In the genomic region with DNA sequence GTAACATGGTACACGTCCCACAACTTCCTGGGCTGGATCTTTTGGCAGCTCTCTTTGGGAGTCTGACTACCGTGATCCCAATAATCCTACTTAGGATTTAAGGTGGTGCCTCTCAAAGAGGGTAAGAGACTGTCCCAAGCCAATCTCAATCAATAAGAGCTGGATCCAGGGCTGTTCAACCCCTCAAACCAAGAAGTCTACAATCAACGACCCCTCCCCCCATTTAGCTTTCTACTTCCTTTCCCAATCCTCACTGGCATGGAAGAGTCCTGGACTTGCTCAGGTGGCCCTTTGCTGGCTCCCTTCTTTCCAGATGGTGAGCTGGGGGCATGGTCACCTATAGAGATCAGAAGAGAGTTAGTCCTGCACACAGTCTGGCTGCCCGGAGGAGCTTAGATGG, we compare ENCODE assay signal across 11 mouse cellular contexts. TPM values are rescaled to one million over a fixed set of nuclear protein-coding genes. Genes with fewer than 3 reads are reported as not detected.
DNase-seq lines count a peak whose midpoint lies in the region; ATAC-seq lines count a peak whose summit lies in the region.
"Had no signal": no experiment of that assay in that cellular context is flagged by ENCODE, and none has a peak within 500 bp of the region (broad histone marks: within the 10 kb centered on the region; RNA-seq: fewer than 3 reads in every experiment).

No protein-coding gene starts in this region.

- 85% methylated on average over 4 of the region's 4 CpGs for WGBS in heart, embryonic 10.5 days
- WGBS in limb, embryonic 11.5 days = 90% methylated on average over 4 of the region's 4 CpGs
- WGBS in neural tube, embryonic 13.5 days = 94% methylated on average over 4 of the region's 4 CpGs

- intact Hi-C loops in heart, postnatal 25 days (cut with DNase I) = loop anchor here (1.0 to 5.0 kb wide), 3 partner anchors 22 to 119 kb away; a partner anchor contains a TSS

- H3K4me3 ChIP-seq in heart, embryonic 10.5 days = peak overlapping the region; percentile 68; the same call in 1 of the 2 replicates
- no peak overlapping the region for H3K4me3 ChIP-seq in limb, embryonic 11.5 days (ENCODE audit: low read depth, low read length)
- peak overlapping the region; percentile 55; the same call in 1 of the 2 replicates for H3K4me3 ChIP-seq in neural tube, embryonic 13.5 days

- H3K4me2 ChIP-seq in limb, embryonic 11.5 days (ENCODE audit: low read depth, severe bottlenecking) = peak overlapping the region; percentile 59; the same call in 1 of the 2 replicates
- peak overlapping the region; percentile 87 for H3K4me2 ChIP-seq in neural tube, embryonic 13.5 days

- H3K9ac ChIP-seq in limb, embryonic 11.5 days (ENCODE audit: low read length) = no peak overlapping the region
- peak overlapping the region; percentile 77; the same call in 1 of the 2 replicates for H3K9ac ChIP-seq in neural tube, embryonic 13.5 days

- peaks cover 50% of the 10 kb centered on the region for H3K36me3 ChIP-seq in heart, embryonic 10.5 days
- peaks cover 10% of the 10 kb centered on the region for H3K36me3 ChIP-seq in limb, embryonic 11.5 days (ENCODE audit: control insufficient read depth, insufficient read depth, low read length)
- H3K36me3 ChIP-seq in neural tube, embryonic 13.5 days = peaks cover 48% of the 10 kb centered on the region

- no peak for ATAC-seq in limb, embryonic 11.5 days (ENCODE audit: insufficient number of reproducible peaks, low FRiP score, low TSS enrichment, low read depth)
- ATAC-seq in neural tube, embryonic 13.5 days (ENCODE audit: low read depth) = no peak

- peaks cover 27% of the 10 kb centered on the region for H3K4me1 ChIP-seq in heart, embryonic 10.5 days
- H3K4me1 ChIP-seq in limb, embryonic 11.5 days (ENCODE audit: control insufficient read depth, insufficient read depth, low read length) = peaks cover 4% of the 10 kb centered on the region; the same call in 1 of the 2 replicates
- H3K4me1 ChIP-seq in neural tube, embryonic 13.5 days (replicated peaks) = peaks cover 37% of the 10 kb centered on the region

- H3K9me3 ChIP-seq in heart, embryonic 10.5 days = no peaks in the 10 kb centered on the region
- H3K9me3 ChIP-seq in limb, embryonic 11.5 days (ENCODE audit: control insufficient read depth, low read length) = no peaks in the 10 kb centered on the region
- H3K9me3 ChIP-seq in neural tube, embryonic 13.5 days = no peaks in the 10 kb centered on the region

- H3K27ac ChIP-seq in heart, embryonic 10.5 days = peak overlapping the region; percentile 97; the same call in 1 of the 2 replicates
- no peak overlapping the region for H3K27ac ChIP-seq in limb, embryonic 11.5 days (replicated peaks; ENCODE audit: low read depth, low read length)
- no peak overlapping the region for H3K27ac ChIP-seq in neural tube, embryonic 13.5 days (replicated peaks)

- DNase-seq in heart, embryonic 10.5 days (ENCODE audit: low spot score) = no peak
- no peak for DNase-seq in heart, postnatal 25 days (ENCODE audit: low spot score)
- DNase-seq in lung, postnatal 10 days = peak; percentile 7
- no peak for DNase-seq in lung, postnatal 36 days
- no peak for DNase-seq in limb, embryonic 11.5 days (ENCODE audit: low spot score)
- no peak for DNase-seq in thymus, postnatal 10 days (ENCODE audit: low spot score in 2 of 2)
- DNase-seq in left cerebral cortex, adult 11 months (ENCODE audit: low spot score) = no peak
- DNase-seq: cerebellum, adult 9-11 months; gastrocnemius, postnatal 10 days; right cerebral cortex, adult 18-20 months had no signal

- no peaks in the 10 kb centered on the region for H3K27me3 ChIP-seq in heart, embryonic 10.5 days (ENCODE audit: insufficient read depth, poor library complexity, severe bottlenecking)
- H3K27me3 ChIP-seq in limb, embryonic 11.5 days (ENCODE audit: control insufficient read depth, insufficient read depth, low read length) = no peaks in the 10 kb centered on the region
- H3K27me3 ChIP-seq in neural tube, embryonic 13.5 days = no peaks in the 10 kb centered on the region

RNA-seq across cellular contexts. Expression of a gene that starts 1.4 kb away (rescaled TPM):
- 41.7 and 44.7 TPM in 2 replicates for polyA plus RNA-seq in heart, embryonic 10.5 days (2016; fragmentation: Nextera tagmentation; extraction: Ambion mirVana)
- total RNA-seq in heart, postnatal 25 days (2021) = 10 to 100 TPM; 21.0 to 21.5 TPM
- polyA plus RNA-seq in limb, embryonic 11.5 days (2014; fragmentation: Nextera tagmentation; extraction: Ambion mirVana) = 37.0 and 39.7 TPM in 2 replicates
- 40.4 and 43.2 TPM in 2 replicates for polyA plus RNA-seq in neural tube, embryonic 13.5 days (2015; fragmentation: Nextera tagmentation; extraction: Ambion mirVana)

RNA-seq across cellular contexts. Expression of a gene that starts 3.5 kb away (rescaled TPM):
- 2,322 and 2,829 TPM in 2 replicates for polyA plus RNA-seq in heart, embryonic 10.5 days (2016; fragmentation: Nextera tagmentation; extraction: Ambion mirVana)
- 100 to 1,000 TPM; 209 to 212 TPM for total RNA-seq in heart, postnatal 25 days (2021)
- polyA plus RNA-seq in limb, embryonic 11.5 days (2014; fragmentation: Nextera tagmentation; extraction: Ambion mirVana) = 3,315 and 3,495 TPM in 2 replicates
- 3,494 and 3,643 TPM in 2 replicates for polyA plus RNA-seq in neural tube, embryonic 13.5 days (2015; fragmentation: Nextera tagmentation; extraction: Ambion mirVana)

RNA-seq across cellular contexts. Expression of a gene that starts 13.0 kb away (rescaled TPM):
- polyA plus RNA-seq in heart, embryonic 10.5 days (2016; fragmentation: Nextera tagmentation; extraction: Ambion mirVana) = 62.7 and 92.3 TPM in 2 replicates
- 10 to 100 TPM in 1 of 2 experiments, 1 to 10 TPM in 1; 9.9 to 10.3 TPM for total RNA-seq in heart, postnatal 25 days (2021)
- 100 and 105 TPM in 2 replicates for polyA plus RNA-seq in limb, embryonic 11.5 days (2014; fragmentation: Nextera tagmentation; extraction: Ambion mirVana)
- polyA plus RNA-seq in neural tube, embryonic 13.5 days (2015; fragmentation: Nextera tagmentation; extraction: Ambion mirVana) = 56.9 and 60.8 TPM in 2 replicates

RNA-seq across cellular contexts. Expression of a gene that starts 16.8 kb away (rescaled TPM):
- polyA plus RNA-seq in heart, embryonic 10.5 days (2016; fragmentation: Nextera tagmentation; extraction: Ambion mirVana) = 0.14 and 0.25 TPM in 2 replicates
- total RNA-seq in heart, postnatal 25 days (2021) = 1 to 10 TPM in 1 of 2 experiments, under 1 TPM in 1; 0.78 to 1.0 TPM
- polyA plus RNA-seq in limb, embryonic 11.5 days (2014; fragmentation: Nextera tagmentation; extraction: Ambion mirVana) = 0.35 TPM in 1 of 2 replicates, not detected in the other
- not detected in 2 replicates for polyA plus RNA-seq in neural tube, embryonic 13.5 days (2015; fragmentation: Nextera tagmentation; extraction: Ambion mirVana)

RNA-seq across cellular contexts. Expression of a gene that starts 18.5 kb away (rescaled TPM):
- 0.85 and 1.1 TPM in 2 replicates for polyA plus RNA-seq in heart, embryonic 10.5 days (2016; fragmentation: Nextera tagmentation; extraction: Ambion mirVana)
- under 1 TPM in 1 of 2 experiments, not detected in 1; 0.45 TPM for total RNA-seq in heart, postnatal 25 days (2021)
- polyA plus RNA-seq in limb, embryonic 11.5 days (2014; fragmentation: Nextera tagmentation; extraction: Ambion mirVana) = 0.72 and 1.0 TPM in 2 replicates
- polyA plus RNA-seq in neural tube, embryonic 13.5 days (2015; fragmentation: Nextera tagmentation; extraction: Ambion mirVana) = 3.2 and 5.6 TPM in 2 replicates
